Mouse (Mus musculus) thymus, adult 2 months (tissue): ENCODE data around the gene Tmprss4. TPM values are rescaled to one million over a fixed set of nuclear protein-coding genes. Genes with fewer than 3 reads are reported as not detected.

ENCODE experiments used
- DNase-seq: peaks from one replicate; pipeline ENCODE4 v3.0.0; 2021
- H3K27ac ChIP-seq: fragments of 200-500 bp; 2 replicates; pipeline ENCODE4 v1.5.1; 2012; ENCODE audit warnings: low read length, control low read depth; ENCODE audit not compliant: control insufficient read depth, insufficient read depth
- H3K27me3 ChIP-seq: fragments of 200-500 bp; 2 replicates; pipeline ENCODE4 v1.6.1; 2012; ENCODE audit warnings: mild to moderate bottlenecking, low read length, moderate library complexity, mixed read lengths; ENCODE audit not compliant: control insufficient read depth, insufficient read depth
- H3K36me3 ChIP-seq: fragments of 200-500 bp; 2 replicates; pipeline ENCODE4 v1.6.1; 2012; ENCODE audit warnings: mild to moderate bottlenecking, low read length, moderate library complexity; ENCODE audit not compliant: control insufficient read depth, insufficient read depth
- H3K4me1 ChIP-seq: fragments of 200-500 bp; replicated peaks from 2 replicates; pipeline ENCODE4 v1.6.1; 2012; ENCODE audit warnings: low read length; ENCODE audit not compliant: control insufficient read depth, insufficient read depth
- H3K4me3 ChIP-seq: fragments of 200-500 bp; 2 replicates; pipeline ENCODE4 v1.5.1; 2012; ENCODE audit warnings: mild to moderate bottlenecking, low read length, control low read depth, moderate library complexity; ENCODE audit not compliant: control insufficient read depth, insufficient read depth
- CTCF ChIP-seq: fragments of 200-500 bp; IDR thresholded peaks from 2 replicates; pipeline ENCODE4 v1.5.1; 2012; ENCODE audit warnings: mild to moderate bottlenecking, control low read depth, low read length, moderate library complexity, borderline replicate concordance; ENCODE audit not compliant: control insufficient read depth, poor library complexity, insufficient read depth; ENCODE audit errors: extremely low read depth
- POLR2A ChIP-seq: fragments of 200-500 bp; IDR thresholded peaks from 2 replicates; pipeline ENCODE4 v1.6.1; 2012; ENCODE audit warnings: mild to moderate bottlenecking, low read length, control low read depth, moderate library complexity; ENCODE audit not compliant: control insufficient read depth, poor library complexity, insufficient read depth; ENCODE audit errors: extremely low read depth
- WGBS: fragments of 180-500 bp; shearing (Covaris S2); methylation state at CpG from one replicate; pipeline ENCODE4 v1.1.7; 2018; 5-methylcytosine and 5-hydroxymethylcytosine counted together
- polyA plus RNA-seq: library from polyadenylated mRNA; depleted of rRNA; stranded (reverse); fragments of >200 nt; gene quantifications from 2 replicates; pipeline ENCODE4 v1.2.3, GENCODE M21; 2012

Gene Tmprss4
- polyA plus RNA-seq, 1 experiment: 16.1 TPM

- Histone ChIP-seq H3K27me3 (no peaks in the 10 kb centered on the region), H3K36me3 (no peaks in the 10 kb centered on the region), H3K4me3 (no peak overlapping the region), H3K4me1 (peaks cover 79% of the 10 kb centered on the region), H3K27ac (peak overlapping the region; percentile 83)
- DNase-seq: no peak
- WGBS: 75% methylated on average over 6 of the region's 6 CpGs
- TF ChIP-seq CTCF (no peak), POLR2A (no peak)
Observed at GRCm38 (mm10) chr9:45183266-45183665, 20.6 kb downstream of the Tmprss4 start.

- H3K4me1 ChIP-seq: peaks cover 73% of the 10 kb centered on the region
- H3K36me3 ChIP-seq: no peaks in the 10 kb centered on the region
- DNase-seq: no peak
- no peak overlapping the region for H3K4me3 ChIP-seq
- no peak for TF ChIP-seq CTCF
- no peak for TF ChIP-seq POLR2A
- no peaks in the 10 kb centered on the region for H3K27me3 ChIP-seq
- H3K27ac ChIP-seq: peak overlapping the region; percentile 83
- WGBS: 21% methylated on average over 3 of the region's 3 CpGs
Observed at GRCm38 (mm10) chr9:45182521-45182920, 21.4 kb downstream of the Tmprss4 start.

GRCm38 (mm10) chr9:45181770-45182169 is 22.1 kb downstream of the Tmprss4 start, which contains the start of gene BC049352:
Gene BC049352 (plus strand): TSS chr9:45182007.
- peak within 1 kb of the TSS; percentile 83 for H3K27ac ChIP-seq
- 11% methylated on average over 2 of the region's 2 CpGs for WGBS
- DNase-seq: no peak
- no peaks in the 10 kb centered on the region for H3K36me3 ChIP-seq
- TF ChIP-seq CTCF (no peak), POLR2A (no peak)
- H3K4me1 ChIP-seq: peaks cover 68% of the 10 kb centered on the region
- H3K4me3 ChIP-seq: no peak within 1 kb of the TSS
- H3K27me3 ChIP-seq: no peaks in the 10 kb centered on the region

- WGBS: 23% methylated on average over 5 of the region's 5 CpGs
- peak overlapping the region; percentile 66; the same call in 1 of the 2 replicates for H3K27ac ChIP-seq
- H3K36me3 ChIP-seq: no peaks in the 10 kb centered on the region
- no peak overlapping the region for H3K4me3 ChIP-seq
- no peak for DNase-seq
- no peaks in the 10 kb centered on the region for H3K27me3 ChIP-seq
- peaks cover 50% of the 10 kb centered on the region for H3K4me1 ChIP-seq
- TF ChIP-seq CTCF: no peak
- TF ChIP-seq POLR2A: no peak
Observed at GRCm38 (mm10) chr9:45179282-45179681, 24.6 kb downstream of the Tmprss4 start.

GRCm38 (mm10) chr9:45173475-45173874 is 30.4 kb downstream of the Tmprss4 start:
- WGBS: 90% methylated on average over 3 of the region's 3 CpGs
- no peaks in the 10 kb centered on the region for H3K27me3 ChIP-seq
- TF ChIP-seq CTCF (no peak), POLR2A (no peak)

GRCm38 (mm10) chr9:45171073-45171610 is 32.8 kb downstream of the Tmprss4 start:
- H3K4me3 ChIP-seq: no peak overlapping the region
- 97% methylated on average over 1 of the region's 1 CpGs for WGBS
- no peaks in the 10 kb centered on the region; the same call in none of the 2 replicates for H3K4me1 ChIP-seq
- no peaks in the 10 kb centered on the region for H3K36me3 ChIP-seq
- no peak for DNase-seq
- no peak overlapping the region for H3K27ac ChIP-seq
- no peaks in the 10 kb centered on the region for H3K27me3 ChIP-seq
- no peak for TF ChIP-seq POLR2A
- TF ChIP-seq CTCF: no peak

More at GRCm38 (mm10) chr9:45173475-45173874, 30.4 kb downstream of the Tmprss4 start:
- Histone ChIP-seq H3K4me3 (no peak overlapping the region), H3K4me1 (peaks cover 3% of the 10 kb centered on the region), H3K27ac (no peak overlapping the region), H3K36me3 (no peaks in the 10 kb centered on the region)
- DNase-seq: no peak

GRCm38 (mm10) chr9:45170150-45170549 is 33.7 kb downstream of the Tmprss4 start:
- no peaks in the 10 kb centered on the region for H3K27me3 ChIP-seq
- H3K27ac ChIP-seq: no peak overlapping the region
- WGBS: 97% methylated on average over 5 of the region's 5 CpGs
- no peak overlapping the region for H3K4me3 ChIP-seq
- no peaks in the 10 kb centered on the region for H3K36me3 ChIP-seq
- no peaks in the 10 kb centered on the region; the same call in none of the 2 replicates for H3K4me1 ChIP-seq
- TF ChIP-seq CTCF: no peak
- TF ChIP-seq POLR2A: no peak
- DNase-seq: no peak
